Mouse (Mus musculus) forebrain, embryonic 16.5 days (tissue): ENCODE data around the gene Mprip. TPM values are rescaled to one million over a fixed set of nuclear protein-coding genes. Genes with fewer than 3 reads are reported as not detected.
A peak's percentile ranks its signal among the peaks of the same experiment; 100 is the strongest.
"Not testable (repeated sequence)": the region's sequence is repeated elsewhere in the genome, so short reads cannot be mapped to it uniquely, and the experiment has no call there.

Experiments used
- ATAC-seq: fragments of 200-750 bp; cut with Nextera tagmentation; 2 replicates; pipeline ENCODE4 v1.8.0; 2017; ENCODE audit warnings: mild to moderate bottlenecking, moderate library complexity
- H3K27ac ChIP-seq: fragments of 300-500 bp; sonication (generic); 2 replicates; pipeline ENCODE4 v1.5.1; 2014; ENCODE audit warnings: low read length, control low read depth
- H3K27me3 ChIP-seq: fragments of 300-500 bp; sonication (generic); replicated peaks from 2 replicates; pipeline ENCODE4 v1.6.1; 2014; ENCODE audit warnings: low read length; ENCODE audit not compliant: control insufficient read depth, insufficient read depth
- H3K36me3 ChIP-seq: fragments of 300-500 bp; sonication (generic); 2 replicates; pipeline ENCODE4 v1.6.1; 2014; ENCODE audit not compliant: control insufficient read depth, insufficient read depth
- H3K4me1 ChIP-seq: fragments of 300-500 bp; sonication (generic); replicated peaks from 2 replicates; pipeline ENCODE4 v1.6.1; 2014; ENCODE audit warnings: low read length; ENCODE audit not compliant: control insufficient read depth, insufficient read depth
- H3K4me2 ChIP-seq: fragments of 300-500 bp; sonication (generic); 2 replicates; pipeline ENCODE4 v1.6.1; 2014; ENCODE audit warnings: mild to moderate bottlenecking, low read length, control low read depth
- H3K4me3 ChIP-seq: fragments of 300-500 bp; sonication (generic); replicated peaks from 2 replicates; pipeline ENCODE4 v1.5.1; 2014; ENCODE audit warnings: mild to moderate bottlenecking, low read length, control low read depth
- H3K9ac ChIP-seq: fragments of 300-500 bp; sonication (generic); replicated peaks from 2 replicates; pipeline ENCODE4 v1.6.1; 2014; ENCODE audit warnings: low read depth, low read length, control low read depth
- H3K9me3 ChIP-seq: fragments of 300-500 bp; sonication (generic); 2 replicates; pipeline ENCODE4 v1.6.1; 2016; ENCODE audit warnings: low read length; ENCODE audit not compliant: control insufficient read depth
- WGBS: fragments of 180-500 bp; shearing (Covaris S2); extraction: QIAGEN DNeasy Blood & Tissue Kit; methylation state at CpG from one replicate; pipeline ENCODE4 v1.1.7; 2014; 5-methylcytosine and 5-hydroxymethylcytosine counted together
- polyA plus RNA-seq: library from polyadenylated mRNA; unstranded; fragments of >200 nt; fragmentation: Nextera tagmentation; extraction: Ambion mirVana; gene quantifications from 2 replicates; pipeline ENCODE4 v1.2.1, GENCODE M21; 2015

Mprip gene
- polyA plus RNA-seq, 1 experiment from 2014 or later = 51.9 TPM

DNA sequence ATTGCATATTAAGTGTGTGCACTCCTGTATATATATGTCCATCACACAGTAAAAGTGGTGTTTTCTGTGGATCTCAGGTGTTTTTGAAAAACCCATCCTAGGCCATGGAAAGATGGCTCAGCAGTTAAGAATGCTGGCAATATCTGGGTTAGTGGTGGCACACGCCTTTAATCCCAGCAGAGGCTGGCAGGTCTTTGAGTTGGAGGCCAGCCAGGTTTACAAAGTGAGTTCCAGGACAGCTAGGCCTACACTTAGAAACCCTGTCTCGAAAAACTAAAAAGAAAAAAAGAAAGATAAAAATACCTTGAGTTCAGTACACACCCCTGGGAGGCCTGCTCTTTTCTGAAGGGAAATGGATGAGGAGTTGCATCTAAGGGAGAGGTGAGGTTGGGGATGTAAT, 60.3 kb downstream of the Mprip start:
- no peaks in the 10 kb centered on the region for H3K27me3 ChIP-seq
- no peak overlapping the region for H3K9ac ChIP-seq
- no peak overlapping the region for H3K4me3 ChIP-seq
- no peak overlapping the region for H3K4me2 ChIP-seq
- ATAC-seq = no peak
- no peaks in the 10 kb centered on the region for H3K9me3 ChIP-seq
- H3K27ac ChIP-seq = no peak overlapping the region
- 31% methylated on average over 2 of the region's 2 CpGs for WGBS
- no peaks in the 10 kb centered on the region; the same call in 1 of the 2 replicates for H3K4me1 ChIP-seq
- H3K36me3 ChIP-seq = no peaks in the 10 kb centered on the region

DNA sequence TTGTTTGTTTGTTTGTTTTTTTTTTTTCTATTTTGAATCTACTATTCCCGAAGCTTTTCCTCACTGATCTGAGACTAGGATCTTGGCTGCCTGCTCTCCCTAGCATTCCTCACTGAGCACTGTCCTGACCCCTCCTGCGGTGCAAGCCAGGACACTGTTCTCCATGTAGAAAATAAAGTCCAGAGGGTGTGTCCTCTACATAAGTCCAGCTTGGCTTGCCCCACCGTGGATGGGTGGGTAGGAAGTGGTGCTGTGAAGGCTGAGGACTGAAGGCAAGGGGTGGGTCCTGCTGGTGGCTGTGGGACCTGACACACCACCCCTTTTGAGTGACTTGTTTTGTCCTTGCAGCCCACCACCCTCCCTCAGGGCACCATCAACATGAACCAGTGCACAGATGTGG, 66.1 kb downstream of the Mprip start:
- H3K36me3 ChIP-seq = peaks cover 5% of the 10 kb centered on the region
- no peak overlapping the region for H3K4me2 ChIP-seq
- ATAC-seq = no peak
- H3K9me3 ChIP-seq = no peaks in the 10 kb centered on the region
- H3K4me1 ChIP-seq = peaks cover 2% of the 10 kb centered on the region; the same call in 1 of the 2 replicates
- H3K27ac ChIP-seq = no peak overlapping the region
- no peak overlapping the region for H3K4me3 ChIP-seq
- no peak overlapping the region for H3K9ac ChIP-seq
- 88% methylated on average over 3 of the region's 3 CpGs for whole genome bisulfite sequencing
- no peaks in the 10 kb centered on the region for H3K27me3 ChIP-seq

DNA sequence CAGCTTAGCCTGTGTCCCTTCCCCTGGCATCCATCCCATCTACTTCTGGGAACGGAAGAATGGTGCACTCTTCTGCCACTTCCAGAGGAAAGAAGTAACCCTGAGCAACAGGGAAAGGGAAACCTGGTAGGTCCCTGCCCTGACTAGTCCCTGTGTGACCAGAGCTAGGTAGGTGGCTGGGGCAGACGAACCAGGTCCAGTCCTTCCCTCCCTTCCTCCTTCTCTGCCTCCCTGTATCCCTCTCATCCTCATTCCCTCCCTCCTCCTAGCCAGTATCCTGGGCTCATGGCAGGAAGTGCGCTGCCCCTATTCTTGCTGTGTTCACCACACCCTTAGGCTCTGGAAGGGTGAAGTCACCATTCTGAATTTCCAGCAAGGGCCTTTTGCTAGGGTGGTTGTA, 70.7 kb downstream of the Mprip start:
- Histone ChIP-seq H3K9me3 (no peaks in the 10 kb centered on the region), H3K4me1 (peaks cover 5% of the 10 kb centered on the region), H3K9ac (no peak overlapping the region), H3K27ac (0 out of 2 replicates have a peak overlapping the region, but pooled peaks have one; percentile 38), H3K4me2 (no peak overlapping the region), H3K4me3 (no peak overlapping the region), H3K27me3 (no peaks in the 10 kb centered on the region), H3K36me3 (peaks cover 5% of the 10 kb centered on the region)
- 72% methylated on average over 3 of the region's 3 CpGs for WGBS
- ATAC-seq = no peak

DNA sequence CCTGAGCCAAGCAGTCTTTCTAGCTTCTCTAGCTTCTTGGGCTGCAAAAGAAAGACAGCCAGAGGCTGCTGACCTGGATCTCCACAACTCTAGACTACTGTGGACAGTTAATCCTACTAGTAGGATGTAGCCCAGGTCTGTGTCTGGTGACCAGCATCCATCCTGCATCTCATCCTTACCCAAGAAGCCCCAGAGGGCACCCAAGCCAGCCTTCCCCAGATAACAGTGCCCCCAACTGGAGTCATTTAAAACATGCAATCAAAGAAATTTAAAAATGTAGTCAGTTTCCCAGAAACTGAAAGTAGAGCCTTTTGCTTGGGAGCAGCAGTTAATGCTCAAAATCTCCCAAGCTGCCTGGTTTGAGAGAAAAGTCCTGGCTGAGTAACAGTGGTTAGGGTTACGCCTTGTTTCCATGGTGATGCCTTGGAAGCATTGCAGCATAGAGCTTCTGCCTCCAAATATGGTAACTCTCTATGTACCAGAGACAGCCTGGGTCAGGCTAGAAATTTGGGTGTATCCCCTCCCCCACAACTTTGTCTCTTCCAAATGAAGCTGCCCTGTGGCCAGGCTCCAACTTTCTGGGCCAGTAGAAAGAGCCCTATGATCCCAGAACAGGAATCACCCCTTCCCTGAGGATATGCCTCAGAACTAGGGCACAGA, 71.4 kb downstream of the Mprip start:
- Histone ChIP-seq H3K4me2 (no peak overlapping the region), H3K9me3 (no peaks in the 10 kb centered on the region), H3K27me3 (no peaks in the 10 kb centered on the region), H3K4me1 (peaks cover 5% of the 10 kb centered on the region), H3K36me3 (peaks cover 9% of the 10 kb centered on the region), H3K27ac (peak overlapping the region; percentile 38; the same call in 1 of the 2 replicates), H3K4me3 (no peak overlapping the region), H3K9ac (no peak overlapping the region)
- ATAC-seq = no peak
- 63% methylated on average over 1 of the region's 1 CpGs for WGBS

DNA sequence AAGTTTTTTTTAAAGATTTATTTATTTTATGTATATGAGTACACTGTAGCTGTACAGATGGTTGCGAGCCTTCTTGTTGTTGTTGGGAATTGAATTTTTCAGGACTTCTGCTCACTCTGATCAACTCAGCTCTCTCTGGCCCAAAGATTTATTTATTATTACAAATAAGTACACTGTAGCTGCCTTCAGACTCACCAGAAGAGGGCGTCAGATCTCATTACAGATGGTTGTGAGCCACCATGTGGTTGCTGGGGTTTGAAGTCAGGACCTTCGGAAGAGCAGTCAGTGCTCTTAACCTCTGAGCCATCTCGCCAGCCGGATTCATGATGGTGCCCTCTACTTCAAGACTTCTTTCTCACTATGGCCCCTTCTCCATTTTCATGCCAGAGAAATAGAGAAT, 72.5 kb downstream of the Mprip start:
- H3K27ac ChIP-seq, H3K9ac ChIP-seq, H3K27me3 ChIP-seq, H3K9me3 ChIP-seq, H3K4me3 ChIP-seq, H3K4me2 ChIP-seq, H3K4me1 ChIP-seq, ATAC-seq: not testable (repeated sequence)
- 72% methylated on average over 5 of the region's 5 CpGs for WGBS
- H3K36me3 ChIP-seq = peaks cover 17% of the 10 kb centered on the region

DNA sequence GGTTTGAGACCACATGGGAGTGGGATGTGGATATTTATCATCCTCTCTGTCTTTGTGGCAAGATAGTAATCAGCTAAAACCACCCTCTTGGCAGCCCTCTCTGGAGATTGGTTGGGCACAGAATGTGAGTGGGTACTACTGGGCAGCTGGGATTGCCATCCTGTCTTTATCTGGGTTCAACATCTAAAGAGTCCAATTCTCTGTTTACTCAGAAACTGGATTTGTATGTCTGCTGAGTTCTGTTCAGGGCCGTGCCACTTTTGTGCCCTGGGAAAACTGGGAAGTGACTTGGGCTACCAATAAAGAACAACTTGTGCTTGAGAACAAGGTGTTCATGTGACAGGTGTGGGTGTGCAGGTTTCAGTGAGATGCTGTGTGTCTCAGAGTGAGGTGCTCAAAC, 73.2 kb downstream of the Mprip start:
- H3K9me3 ChIP-seq = no peaks in the 10 kb centered on the region
- H3K4me1 ChIP-seq = peaks cover 5% of the 10 kb centered on the region
- H3K4me3 ChIP-seq = no peak overlapping the region
- H3K27me3 ChIP-seq = no peaks in the 10 kb centered on the region
- ATAC-seq = no peak
- no peak overlapping the region for H3K27ac ChIP-seq
- H3K4me2 ChIP-seq = no peak overlapping the region
- H3K36me3 ChIP-seq = peaks cover 15% of the 10 kb centered on the region
- H3K9ac ChIP-seq = no peak overlapping the region
- 92% methylated on average over 1 of the region's 1 CpGs for WGBS

DNA sequence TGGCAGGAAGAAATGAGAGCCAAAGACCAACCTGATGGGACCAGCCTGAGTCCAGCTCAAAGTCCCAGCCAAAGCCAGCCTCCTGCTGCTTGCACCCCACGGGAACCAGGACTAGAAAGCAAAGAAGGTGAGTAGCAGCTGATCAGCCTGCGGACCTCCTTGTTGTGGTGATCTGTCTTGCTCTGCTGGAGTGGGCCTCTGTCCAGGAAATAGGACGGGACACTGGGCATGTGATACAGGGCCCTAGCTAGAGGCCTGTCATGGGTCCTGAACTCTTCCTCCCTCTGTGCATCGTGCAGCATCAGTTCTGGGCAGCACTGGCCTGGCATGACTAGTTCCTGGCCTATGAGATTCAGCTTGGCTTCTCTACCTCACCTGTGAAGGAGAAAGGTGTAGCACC, 74.8 kb downstream of the Mprip start:
- not testable (repeated sequence) for H3K4me3 ChIP-seq, H3K9me3 ChIP-seq, H3K27me3 ChIP-seq, H3K4me2 ChIP-seq, H3K9ac ChIP-seq, H3K27ac ChIP-seq, H3K4me1 ChIP-seq, ATAC-seq
- 96% methylated on average over 4 of the region's 4 CpGs for WGBS
- H3K36me3 ChIP-seq = peaks cover 16% of the 10 kb centered on the region; the same call in 1 of the 2 replicates

DNA sequence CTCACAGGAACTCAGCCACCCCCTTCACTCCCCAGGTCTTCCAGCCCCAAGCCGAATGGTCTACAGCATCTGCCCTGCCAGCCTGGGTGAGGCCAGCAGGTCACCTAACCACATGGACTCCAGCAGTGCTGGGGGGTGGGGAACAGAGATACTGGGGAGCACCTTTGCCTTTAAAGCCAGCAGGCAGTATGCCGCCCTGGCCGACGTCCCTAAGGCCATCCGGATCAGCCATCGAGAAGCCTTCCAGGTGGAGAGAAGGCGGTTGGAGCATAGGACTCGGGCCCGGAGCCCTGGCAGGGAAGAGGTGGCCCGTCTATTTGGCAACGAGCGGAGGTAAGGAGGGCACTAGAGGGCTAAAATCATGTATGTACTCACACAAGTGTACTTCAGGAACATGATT, 76.1 kb downstream of the Mprip start:
- H3K9ac ChIP-seq = no peak overlapping the region
- H3K4me1 ChIP-seq = peaks cover 2% of the 10 kb centered on the region; the same call in 1 of the 2 replicates
- no peak overlapping the region for H3K4me3 ChIP-seq
- 96% methylated on average over 12 of the region's 12 CpGs for WGBS
- no peak overlapping the region for H3K27ac ChIP-seq
- no peak for ATAC-seq
- H3K9me3 ChIP-seq = no peaks in the 10 kb centered on the region
- no peak overlapping the region for H3K4me2 ChIP-seq
- H3K27me3 ChIP-seq = no peaks in the 10 kb centered on the region
- H3K36me3 ChIP-seq = peaks cover 21% of the 10 kb centered on the region; the same call in 1 of the 2 replicates

DNA sequence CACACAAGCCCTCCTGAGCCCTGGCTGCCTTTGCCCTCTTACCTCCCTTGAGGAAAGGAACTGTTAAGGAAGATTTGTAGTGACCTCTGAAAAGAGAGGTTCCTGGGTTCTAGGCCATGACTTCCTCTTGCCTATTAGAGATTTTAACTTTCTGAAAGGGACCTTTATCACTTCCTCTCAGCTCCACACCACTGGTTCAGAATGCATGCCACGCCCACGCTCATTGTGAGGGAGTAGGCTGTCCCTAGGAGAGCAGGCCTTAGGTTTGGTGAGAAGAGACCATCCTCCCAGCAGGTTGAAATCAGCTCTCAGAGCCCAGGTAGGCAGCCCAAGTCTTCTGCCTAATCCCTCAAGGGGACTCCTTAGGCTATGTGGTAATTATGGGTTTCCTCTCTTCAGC, 78.9 kb downstream of the Mprip start:
- H3K9me3 ChIP-seq = no peaks in the 10 kb centered on the region
- ATAC-seq = no peak
- 94% methylated on average over 2 of the region's 2 CpGs for WGBS

DNA sequence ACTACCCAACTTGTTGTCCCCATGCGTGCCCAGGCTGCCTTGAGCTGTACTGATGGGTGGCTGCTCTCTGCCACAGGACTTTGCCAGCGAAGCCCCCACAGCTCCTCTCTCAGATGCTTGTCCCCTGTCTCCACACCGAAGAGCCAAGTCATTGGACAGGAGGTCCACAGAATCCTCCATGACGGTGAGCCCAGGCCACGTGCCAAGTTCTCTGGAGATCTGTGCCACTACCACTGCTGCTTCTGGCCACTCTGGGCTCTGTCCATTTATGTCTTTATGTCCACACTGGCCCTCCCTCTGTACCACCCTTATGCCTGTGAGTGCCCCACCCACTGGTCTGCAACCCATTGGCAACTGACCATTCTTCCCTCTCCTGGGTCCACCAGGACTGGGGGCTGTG, 80.8 kb downstream of the Mprip start:
- Histone ChIP-seq H3K27me3 (no peaks in the 10 kb centered on the region), H3K4me3 (no peak overlapping the region), H3K4me2 (no peak overlapping the region), H3K9ac (no peak overlapping the region), H3K4me1 (no peaks in the 10 kb centered on the region), H3K9me3 (no peaks in the 10 kb centered on the region), H3K27ac (no peak overlapping the region), H3K36me3 (peaks cover 44% of the 10 kb centered on the region)
- WGBS = 96% methylated on average over 5 of the region's 5 CpGs
- no peak for ATAC-seq

More for the DNA sequence above, 78.9 kb downstream of the Mprip start:
- no peaks in the 10 kb centered on the region for H3K4me1 ChIP-seq
- H3K4me2 ChIP-seq = no peak overlapping the region
- peaks cover 44% of the 10 kb centered on the region for H3K36me3 ChIP-seq
- H3K27ac ChIP-seq = no peak overlapping the region
- no peak overlapping the region for H3K4me3 ChIP-seq
- no peaks in the 10 kb centered on the region for H3K27me3 ChIP-seq
- H3K9ac ChIP-seq = no peak overlapping the region
